Mouse (Mus musculus) CD4-positive helper T cell, adult 2 months (primary cell): ENCODE measurements around the gene Krtap11-1.

Experiments used
- DNase-seq: peaks from one replicate; pipeline ENCODE4 v3.0.0-alpha.2; 2012; ENCODE audit warnings: low read depth, missing footprints, low spot score

The Krtap11-1 gene

DNA sequence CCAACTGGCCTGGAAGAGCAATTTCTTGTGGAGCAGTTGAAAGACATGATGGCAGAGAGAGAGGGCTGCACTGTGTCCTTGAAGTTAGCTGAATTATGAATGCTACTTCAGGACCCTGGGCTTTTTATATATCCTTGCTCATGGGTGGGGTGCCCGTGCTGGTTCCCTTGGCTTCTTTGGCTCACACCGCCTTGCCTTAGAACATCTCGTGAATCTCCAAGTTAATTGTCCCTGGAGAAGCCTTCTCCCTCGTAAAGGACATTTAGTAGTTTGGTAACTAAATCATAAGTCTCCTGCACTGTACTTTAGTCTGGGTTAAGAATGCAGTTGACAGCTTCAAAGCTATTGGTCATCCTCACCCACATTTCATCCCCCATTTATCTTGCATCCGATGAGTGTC, at the start of gene Krtap11-1:
Gene Krtap11-1 (minus strand): TSS at position 101 of the 400 bp plus-strand sequence.
- no peak for DNase-seq

DNA sequence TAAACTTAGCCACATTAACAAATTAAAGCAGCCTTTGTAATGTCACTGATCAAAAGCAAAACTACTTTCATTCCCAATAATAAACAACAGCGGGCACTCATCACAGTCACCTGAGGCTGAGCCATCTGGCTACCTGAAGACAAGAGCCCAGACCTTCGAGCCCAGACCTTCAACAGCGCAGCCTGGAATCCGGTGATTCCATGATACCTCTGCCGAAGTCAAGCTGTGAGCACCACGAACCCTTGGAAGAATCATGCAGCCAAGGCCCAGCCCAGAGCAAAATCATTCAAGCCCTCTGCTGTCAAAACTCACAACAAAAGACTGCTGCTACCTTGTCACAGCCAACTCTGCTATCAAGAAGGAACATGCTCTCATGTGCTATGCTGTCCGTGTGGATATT, 47.2 kb upstream of the Krtap11-1 start:
- no peak for DNase-seq

DNA sequence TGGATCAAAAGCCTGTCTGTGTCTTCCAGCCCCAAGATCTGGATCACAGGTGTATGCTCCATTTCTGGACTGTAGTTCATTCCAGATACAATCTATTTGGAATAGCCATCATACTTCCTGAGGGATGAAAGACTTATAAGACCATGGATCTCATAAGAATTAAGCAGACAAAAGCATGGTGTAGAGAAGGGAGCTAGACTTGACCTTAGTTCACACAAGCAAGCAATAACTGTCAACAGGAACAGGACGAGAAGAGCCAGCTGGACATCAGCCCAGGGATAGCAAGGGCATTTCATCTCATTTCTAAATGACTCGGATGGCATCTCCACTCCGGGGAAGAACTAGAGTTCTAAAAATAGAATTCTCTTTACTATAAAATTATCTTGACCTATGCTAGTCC, 46.3 kb upstream of the Krtap11-1 start:
- no peak for DNase-seq

DNA sequence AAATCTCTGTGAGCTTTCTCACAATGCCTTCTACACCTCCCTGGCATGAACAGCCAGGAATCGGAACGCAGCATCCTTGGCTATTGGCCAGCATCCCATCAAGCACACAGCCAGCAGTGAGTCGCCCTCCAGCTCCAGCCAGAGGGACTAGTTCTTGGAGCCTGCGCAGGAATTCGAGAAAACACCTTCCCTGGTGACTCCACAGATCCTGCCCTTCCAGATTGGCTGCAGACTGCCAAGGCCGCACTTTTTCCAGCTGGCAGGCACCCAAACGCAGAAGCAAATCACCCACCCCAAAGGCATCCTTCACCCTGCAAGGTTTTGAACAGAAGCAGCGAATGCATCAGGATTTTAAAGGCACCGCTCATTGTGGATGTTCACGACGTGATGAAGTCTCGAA, 42.7 kb upstream of the Krtap11-1 start:
- no peak for DNase-seq

DNA sequence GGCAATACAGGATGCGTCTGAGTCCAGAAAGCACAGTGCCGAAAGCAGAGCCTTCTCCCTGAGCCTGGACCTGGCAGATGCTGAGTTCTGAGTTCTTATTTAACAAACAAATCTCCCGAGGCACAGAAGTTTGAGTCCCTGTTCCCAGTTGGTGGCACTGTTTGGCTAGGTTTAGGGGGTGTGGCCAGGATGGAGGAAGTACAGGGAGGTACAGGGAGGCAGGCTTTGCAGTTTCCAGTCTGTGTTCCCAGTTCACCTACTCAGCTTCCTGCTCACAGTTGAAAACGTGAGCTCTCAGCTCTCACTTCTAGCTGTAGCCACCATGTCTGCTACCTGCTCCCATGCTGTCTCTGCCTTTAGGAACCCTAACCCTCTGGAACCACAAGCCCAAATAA, 37.8 kb upstream of the Krtap11-1 start:
- no peak for DNase-seq

DNA sequence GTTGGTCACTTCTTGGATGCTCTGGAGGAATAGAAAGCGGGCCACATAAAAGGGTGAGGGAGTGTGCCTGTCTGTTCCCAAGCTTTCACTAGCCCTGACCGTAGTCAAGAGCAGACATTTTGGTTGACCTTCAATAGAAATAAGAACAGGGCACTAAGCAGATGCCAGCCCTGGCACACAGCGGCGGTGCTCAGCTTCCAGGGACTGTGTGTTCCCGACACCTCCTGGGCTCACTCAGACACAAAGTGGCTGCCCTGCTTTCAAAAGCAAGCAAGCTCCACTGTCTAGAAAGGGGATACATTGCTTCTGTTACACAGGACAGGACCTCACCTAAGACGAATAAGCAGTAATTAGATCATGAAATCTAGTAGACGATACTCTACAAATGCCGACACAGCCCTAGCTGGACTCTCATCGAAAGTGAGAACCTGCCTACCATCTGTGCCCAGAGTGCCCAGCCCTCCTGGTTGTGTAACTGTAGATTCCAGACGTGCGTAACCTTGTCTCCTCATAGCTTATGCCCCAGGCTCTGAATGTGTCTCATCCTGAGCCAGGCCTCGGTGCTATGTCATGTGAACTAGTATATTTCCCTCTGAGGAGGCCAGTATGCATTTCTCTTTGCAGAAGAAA, 37.3 kb upstream of the Krtap11-1 start:
- no peak for DNase-seq

DNA sequence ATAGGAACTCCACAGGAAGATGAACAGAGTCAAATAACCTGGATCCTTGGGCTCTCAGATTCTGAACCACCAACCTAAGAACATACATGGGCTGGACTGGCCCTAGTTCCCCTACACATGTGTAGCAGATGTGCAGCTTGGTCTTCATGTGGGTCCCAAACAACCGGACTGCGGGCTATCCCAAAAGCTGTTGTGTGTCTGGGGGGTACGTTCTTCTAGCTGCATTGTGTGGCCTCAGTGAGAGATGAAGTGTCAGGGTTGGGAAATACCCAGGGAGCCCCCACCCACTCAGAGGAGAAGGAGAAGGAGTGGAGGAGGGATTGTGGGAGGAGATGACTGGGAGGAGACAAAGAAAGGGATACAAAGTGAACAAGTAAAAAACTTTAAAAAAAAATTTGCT, 36.0 kb upstream of the Krtap11-1 start:
- DNase-seq: no peak

DNA sequence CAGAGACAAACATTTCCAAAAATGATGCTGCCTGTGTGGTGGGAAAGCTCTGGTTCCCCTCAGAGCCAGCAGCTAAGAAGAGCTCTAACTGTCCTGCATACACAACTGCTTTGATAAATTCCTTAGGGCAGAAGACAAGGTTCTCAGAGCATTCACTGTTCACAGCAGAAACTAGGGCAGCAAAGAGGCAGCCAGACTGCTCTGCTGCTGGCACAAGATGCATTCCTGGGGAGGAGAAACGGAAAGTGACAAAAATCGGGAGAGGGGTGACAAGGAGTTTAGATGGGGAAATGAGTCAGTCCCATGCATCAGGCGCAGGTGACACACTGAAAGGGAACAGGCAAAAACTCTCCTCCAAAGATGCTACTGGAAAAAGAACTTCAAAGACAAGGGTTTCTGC, 16.2 kb upstream of the Krtap11-1 start:
- DNase-seq: no peak

DNA sequence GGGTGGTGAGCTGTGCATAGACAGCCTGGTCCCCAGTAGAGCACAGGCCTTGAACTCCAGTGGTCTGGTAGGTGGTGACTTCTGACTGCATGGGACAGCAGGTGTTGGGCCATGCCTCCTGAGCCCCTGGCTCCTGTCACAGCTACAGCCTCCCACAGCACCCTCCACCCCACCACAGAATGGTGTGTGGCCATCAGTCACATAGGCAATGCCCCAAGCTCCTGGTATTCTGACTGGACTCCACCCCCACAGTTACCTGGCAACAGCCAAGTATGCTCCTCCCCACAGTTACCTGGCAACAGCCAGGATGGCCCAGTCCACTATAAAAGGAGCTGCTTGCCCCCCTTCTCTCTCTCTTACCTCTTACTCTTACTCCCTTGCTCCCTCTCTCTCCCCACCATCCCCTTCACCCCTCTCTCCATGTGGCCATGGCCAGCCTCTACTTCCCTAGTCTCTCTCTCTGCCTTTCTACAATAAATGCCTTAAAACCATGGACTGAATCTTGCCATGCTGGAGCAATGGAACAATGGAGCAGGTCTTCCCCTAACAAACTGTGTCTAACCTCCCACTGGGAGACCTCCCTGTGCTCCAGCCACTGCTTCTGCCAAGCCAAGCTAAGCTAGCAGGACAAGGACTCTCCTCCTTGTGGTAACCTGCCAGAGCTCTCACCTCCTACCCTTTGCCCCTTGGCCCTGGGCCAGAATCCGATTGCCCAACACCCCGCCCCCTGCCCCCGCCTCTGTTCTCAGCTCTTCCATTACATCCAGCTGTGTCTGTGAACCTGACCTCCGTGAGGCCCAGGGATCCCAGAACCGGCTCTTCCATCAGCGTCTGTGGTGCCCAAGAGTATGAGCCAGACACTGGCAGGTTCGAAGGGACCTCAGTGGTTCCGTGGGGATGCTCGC, 14.9 kb upstream of the Krtap11-1 start:
- DNase-seq: no peak

DNA sequence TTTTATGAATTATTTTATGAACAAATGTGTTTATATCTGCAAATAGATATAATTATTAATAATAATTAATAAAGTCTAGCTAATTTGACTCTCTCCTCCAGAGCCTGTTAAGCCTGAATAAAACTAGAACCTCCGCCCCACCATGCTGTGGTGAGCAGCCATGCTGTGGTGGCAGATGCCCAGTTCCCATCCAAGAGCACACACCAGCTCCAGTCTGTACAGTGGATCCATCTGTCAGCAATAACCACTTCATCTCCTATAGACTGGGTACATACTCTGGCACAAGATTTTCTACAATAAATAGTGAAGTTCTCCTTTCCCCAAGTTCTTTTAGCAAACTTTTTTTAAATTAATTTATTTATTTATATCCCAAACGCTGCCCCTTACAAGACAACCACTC, 10.7 kb upstream of the Krtap11-1 start:
- DNase-seq: no peak

DNA sequence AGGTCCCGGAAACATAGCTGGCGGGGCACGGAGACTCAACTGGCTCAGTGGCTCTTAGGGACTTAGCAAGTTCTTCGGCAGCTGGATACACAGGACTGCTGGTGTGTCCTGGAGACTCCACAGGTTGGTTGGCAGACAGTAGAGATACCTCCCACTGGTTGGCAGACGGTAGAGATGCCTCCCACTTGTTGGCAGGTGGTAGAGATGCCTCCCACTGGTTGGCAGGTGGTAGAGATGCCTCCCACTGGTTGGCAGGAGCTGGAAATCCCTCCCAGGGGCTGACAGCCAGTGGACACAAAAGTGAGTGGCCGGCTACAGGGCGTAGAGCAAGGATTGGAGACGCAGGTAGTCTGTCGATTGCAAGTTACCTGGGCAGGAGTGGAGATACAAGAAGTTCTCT, 467 bp downstream of the Krtap11-1 start:
- DNase-seq: no peak

DNA sequence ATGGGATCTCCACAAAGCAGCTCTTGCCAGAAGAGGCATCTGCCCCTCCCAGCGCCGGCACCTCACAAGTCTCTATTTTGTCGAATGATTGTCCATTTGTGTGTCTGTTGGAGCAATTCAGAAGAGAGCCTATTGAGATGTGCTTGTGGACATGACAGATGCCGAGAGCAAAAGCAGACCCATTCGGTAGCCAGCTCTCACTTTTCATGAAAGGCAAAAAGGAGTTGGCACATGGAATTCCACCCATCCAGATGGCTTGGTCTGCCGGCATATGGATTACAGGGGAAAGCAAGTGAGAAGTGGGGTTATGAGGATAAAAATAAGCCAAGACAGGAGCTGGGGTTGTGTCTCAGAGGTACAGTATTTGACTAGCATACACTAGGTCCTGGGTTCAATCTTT, 1.8 kb downstream of the Krtap11-1 start:
- no peak for DNase-seq

DNA sequence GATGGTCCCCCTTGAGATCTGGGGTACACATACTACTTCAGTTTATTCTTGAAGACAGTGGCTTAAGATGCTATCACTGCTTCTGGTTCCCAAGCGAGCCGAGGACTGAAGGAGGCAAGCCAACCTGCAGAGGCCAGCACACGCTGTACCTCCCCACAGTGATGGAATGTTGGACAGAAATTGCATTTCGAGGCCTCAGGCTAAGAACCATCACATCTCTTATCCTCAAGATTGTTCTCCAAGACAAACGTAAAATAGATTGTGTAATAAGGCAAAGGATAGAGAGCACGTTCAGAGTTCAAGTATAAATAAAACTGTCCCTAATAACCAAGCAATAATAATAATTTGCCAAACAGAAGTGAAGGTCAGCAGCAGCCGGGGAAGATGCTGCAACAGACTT, 2.8 kb downstream of the Krtap11-1 start:
- no peak for DNase-seq

DNA sequence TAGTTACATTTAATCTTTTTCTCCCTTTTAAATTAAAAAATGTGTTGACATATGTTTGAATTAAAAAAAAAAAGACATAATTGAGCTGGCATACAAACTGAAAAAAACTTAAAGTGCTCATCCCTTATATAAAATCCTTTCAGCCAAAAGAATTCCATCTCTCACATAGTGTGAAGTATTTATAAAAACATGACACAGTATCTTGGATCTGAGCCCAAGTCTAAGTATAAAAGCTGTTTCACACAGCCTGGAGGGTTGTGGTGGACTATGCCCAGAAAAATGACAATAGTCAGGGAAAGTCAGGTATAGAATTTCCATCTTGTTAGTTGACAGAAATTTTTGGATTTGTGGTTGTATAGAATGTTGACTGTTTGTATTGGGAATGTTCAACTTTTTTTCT, 20.7 kb downstream of the Krtap11-1 start:
- no peak for DNase-seq

DNA sequence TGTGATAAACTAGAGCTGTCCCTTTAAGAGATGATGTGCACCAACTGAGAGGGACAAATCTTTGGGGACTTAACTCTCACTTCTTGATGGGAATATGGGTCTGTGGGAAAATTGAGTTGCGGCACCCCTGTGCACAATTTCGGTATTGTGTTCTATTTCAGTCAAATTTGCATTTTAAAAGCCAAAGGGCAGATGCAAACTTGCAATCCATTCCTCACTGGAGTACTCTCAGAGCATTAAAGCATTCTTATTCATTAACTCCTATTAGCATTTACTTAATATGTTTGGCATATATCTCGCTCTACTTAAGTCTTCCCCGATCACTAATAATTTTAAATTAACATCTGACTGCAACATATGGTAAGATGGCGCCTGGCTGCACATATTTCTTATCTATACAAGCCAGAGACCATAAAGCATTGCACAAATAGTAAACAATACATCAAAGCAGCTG, 32.9 kb downstream of the Krtap11-1 start:
- no peak for DNase-seq

DNA sequence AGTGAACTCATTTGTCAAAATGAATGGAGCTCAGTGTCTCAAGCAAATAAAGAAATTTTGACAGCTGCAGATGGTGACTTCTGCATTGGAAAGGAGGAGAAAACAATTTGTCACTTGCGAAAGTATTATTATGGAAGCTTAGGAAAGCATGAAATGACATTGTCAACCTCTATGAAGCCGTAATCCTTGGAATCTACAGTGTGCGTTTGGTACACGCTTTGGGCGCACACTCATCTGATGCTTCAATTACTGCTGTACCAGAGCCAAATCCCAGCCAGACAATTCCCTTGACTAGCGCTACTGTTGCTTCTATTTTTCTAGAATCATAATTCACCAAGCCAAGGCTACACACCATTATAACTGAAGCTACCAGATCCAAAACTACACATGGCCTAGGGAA, 33.6 kb downstream of the Krtap11-1 start:
- no peak for DNase-seq

DNA sequence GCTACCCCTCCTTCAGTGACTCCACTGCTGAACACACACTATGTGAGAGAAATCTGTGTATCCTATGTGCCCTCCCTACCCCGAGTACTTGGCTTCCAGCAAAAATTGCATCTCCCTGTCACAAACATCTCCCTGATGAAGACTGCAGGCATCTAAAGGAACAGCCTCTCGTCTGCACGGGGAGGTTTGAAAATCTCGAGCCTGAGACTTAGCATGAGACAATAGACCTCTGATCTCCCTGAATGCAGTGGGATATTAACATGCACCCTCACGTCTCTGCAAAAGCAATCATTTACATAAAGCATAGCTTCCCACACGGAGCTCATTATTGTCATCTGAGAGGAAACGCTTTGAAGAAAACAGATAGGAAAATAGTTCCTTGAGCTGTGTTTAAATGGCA, 40.4 kb downstream of the Krtap11-1 start:
- no peak for DNase-seq

DNA sequence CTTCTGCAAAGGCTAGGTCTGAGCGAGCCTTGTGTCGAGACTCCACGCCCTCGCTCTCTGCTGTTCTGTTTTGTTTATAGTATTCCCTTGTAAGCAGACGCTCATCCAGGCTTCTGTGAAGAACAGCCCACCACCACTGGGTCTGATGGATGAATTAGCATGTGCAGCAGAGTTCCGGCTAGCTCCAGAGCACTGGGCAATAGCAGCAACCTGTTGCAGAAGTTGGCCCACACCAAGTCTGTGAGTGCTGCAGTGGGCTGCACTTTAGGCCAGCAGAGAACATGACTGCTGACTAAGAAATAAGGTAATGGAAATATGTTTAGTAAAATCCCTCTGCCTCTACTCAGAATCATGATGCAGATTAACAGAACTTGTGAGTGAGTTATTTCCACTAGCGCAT, 41.1 kb downstream of the Krtap11-1 start:
- no peak for DNase-seq

DNA sequence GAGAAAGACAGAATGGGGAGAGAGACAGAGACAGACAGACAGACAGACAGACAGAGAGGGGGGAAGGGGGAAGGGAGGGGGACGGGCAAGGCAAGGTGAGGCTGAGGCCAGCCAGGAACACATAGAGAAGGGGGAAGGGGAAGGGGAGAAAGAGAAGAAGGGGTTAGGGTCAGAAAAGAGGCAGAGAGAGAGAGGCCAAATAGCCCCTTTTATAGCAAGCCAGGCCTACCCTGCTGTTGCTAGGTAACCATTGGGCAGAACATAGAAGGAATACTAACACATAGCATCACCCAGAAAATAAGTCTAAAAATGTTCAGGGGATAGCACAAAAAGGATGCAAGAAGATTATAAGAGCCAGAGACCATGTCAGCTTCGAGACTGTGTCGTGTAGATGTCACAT, 42.6 kb downstream of the Krtap11-1 start:
- DNase-seq: no peak

DNA sequence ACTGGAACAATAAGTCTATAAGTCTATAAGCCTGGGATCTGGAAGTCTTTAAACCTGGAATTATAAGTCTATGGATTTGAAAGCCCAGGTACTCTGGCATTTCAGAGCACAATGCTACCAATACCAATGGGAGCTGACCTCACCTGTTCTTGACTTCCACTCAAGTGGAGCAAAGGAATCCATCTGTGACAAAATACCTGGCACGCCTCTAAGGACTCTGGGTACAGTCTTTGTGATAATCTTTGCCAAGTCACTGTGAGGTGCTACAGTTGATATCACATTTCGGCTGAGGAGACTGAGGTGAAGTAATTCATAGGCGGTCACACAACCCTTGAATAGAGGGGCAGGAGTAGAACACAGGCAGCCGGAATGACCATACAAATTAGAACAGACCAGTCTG, 50.0 kb downstream of the Krtap11-1 start:
- DNase-seq: no peak

DNA sequence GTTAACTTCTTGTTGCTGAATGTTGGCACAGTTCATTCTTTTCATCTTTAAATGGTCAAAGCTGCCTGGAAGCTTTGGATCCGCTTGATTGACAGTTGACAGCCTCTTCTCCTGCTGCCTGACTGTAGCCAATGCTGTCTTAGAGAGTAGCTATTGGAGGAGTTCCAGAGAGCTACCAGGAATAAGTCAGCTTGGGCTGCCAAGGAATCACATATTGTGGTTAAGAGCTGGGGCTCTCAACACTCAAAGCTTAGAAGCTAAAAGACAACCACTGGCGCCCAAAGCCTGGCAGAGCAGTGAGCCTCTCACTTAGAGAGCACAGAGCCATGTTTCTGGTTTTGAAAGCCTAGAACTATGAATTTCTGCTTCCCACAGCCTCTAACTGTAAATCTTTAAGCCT, 50.4 kb downstream of the Krtap11-1 start:
- DNase-seq: no peak
